Mouse (Mus musculus): Measurements from ENCODE around the gene Rpl22.

GRCm38 (mm10) chr4:152296371-152296770 is 29.2 kb upstream of the Rpl22 start:
- TF ChIP-seq CTCF (IDR thresholded peaks at IDR 0.05; ENCODE audit: insufficient read depth, low read length) (no peak), POLR2A (IDR thresholded peaks at IDR 0.05; ENCODE audit: borderline replicate concordance, extremely low read depth, low read depth, low read length) (no peak)

Measured in lung, adult 2 months (tissue).